Mouse (Mus musculus): ENCODE data around the gene Nphp1. TPM values are rescaled to one million over a fixed set of nuclear protein-coding genes. Genes with fewer than 3 reads are reported as not detected.

Nphp1 gene
- 1 to 10 TPM; 7.6 to 9.0 TPM for total RNA-seq (2021)

DNA sequence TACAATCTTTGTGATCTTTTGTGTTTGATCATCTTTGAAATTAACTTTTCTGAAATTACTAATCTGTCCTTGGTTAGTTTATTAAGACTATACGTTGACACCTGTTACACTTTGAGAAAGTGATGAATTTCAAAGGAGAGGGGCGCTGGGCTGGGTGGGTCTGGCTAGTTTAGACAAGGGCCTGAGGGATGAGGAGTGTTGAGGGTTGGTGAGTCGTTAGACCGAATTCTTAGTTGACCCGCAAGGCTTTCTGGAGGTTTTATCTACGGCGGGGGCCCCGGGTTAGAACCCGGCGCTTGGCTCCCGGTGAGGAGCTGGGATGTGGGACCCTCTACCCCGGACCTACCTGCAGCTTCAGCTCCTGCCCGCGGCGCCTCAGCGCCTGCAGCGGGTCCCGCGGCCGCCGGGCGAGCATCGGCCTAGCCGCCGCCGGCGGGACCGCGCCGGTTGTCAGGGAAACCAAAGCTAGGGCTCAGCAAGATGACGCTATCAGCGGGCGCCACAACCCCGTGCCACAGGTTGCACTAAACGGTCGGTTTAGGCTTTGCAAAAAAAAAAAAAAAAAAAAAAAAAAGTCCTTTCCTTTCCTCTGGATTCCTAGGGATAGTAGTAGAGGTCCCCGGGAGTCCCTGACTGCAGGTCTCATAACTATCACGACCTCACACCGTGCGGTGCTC lies at the start of gene Nphp1:
Gene Nphp1 (minus strand): TSS at position 458 of the 677 bp plus-strand sequence.
- intact Hi-C loops (cut with DNase I): no loop called here
- peak; percentile 84 to 87 for DNase-seq

DNA sequence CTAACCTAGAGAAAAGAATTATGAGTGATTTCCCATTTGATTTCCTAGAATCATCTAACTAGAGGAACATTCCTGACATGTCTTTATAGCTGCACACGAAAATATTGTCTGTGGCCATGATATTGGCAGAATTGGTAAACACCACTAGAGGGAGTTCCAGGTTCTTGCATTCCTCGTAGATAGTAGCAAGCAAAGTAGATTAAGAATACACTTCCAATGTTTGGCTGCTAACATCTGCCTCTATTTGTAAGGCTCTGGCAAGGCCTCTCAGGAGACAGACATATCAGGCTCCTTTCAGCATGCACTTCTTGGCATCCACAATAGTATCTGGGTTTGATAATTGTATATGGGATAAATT lies 44.1 kb upstream of the Nphp1 start:
- DNase-seq: no peak
- intact Hi-C loops (cut with DNase I): no loop called here

DNA sequence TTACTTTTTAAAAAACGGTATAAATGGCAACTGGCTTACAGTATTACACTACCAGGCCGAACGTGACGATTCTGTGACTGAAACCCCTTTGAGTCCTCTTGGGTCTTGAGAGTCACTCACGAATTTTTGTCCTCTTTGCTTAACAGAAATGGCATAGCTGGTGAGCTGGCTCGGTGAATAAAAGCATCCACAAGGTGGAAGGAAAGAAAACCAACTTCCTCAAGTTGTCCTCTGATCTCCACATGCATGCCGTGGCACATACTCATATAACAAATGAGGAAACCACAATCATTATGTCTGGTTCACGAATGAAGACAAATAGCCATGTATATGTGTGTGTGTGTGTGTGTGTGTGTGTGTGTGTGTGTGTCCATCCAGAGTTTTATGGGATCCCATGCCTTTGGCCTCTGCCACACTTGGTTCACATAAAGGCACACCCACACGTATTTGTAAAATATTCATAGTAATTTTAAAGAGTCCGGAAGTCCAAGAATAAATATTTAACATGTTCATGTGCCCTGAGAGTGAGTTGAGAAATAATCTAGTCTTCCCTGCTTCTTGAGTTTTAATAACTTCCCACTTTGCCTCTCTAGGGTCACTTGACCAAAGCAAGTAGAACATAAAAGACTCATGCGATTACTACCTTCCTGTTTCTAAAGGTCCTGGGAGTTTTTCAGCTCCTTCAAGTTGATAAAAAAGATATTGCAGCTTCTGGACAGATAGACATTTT lies 43.6 kb upstream of the Nphp1 start:
- intact Hi-C loops (cut with DNase I): no loop called here
- no peak for DNase-seq

DNA sequence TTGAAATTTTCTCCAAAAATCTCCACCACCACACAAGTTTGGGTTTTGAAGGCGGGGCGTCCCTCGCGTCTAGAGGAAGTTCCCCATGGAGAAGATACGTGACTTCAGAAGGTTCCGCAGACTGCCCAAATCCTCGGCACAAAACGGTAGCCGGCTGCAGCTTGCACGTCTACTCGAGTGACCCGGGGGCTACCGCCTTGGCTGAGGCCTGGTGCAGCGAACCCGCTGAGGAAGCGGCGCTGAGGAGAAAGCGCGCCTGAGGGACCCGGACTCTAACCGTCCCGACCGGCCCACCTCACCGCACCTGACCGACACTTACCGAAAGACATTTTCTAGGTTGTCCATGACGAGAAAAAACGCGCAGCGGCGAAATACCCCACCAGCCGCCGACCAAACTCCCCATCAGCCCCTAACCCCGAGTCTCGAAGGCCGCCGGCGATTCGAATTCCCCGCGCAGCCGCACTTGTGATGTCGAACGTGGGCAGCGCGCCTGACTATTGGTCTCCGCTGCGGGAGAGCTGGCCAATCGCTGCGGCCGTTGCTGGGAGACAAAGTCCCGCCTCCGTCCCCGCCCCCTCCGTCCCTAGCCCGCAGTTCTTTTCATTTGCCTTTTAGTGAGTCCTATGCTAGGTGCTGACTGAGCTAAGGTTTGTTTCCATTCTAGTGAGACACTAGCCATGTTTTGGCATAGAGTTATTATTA lies 42.9 kb upstream of the Nphp1 start, which contains the start of gene Bub1:
Gene Bub1 (minus strand): TSS at position 465 of the 702 bp plus-strand sequence.
- intact Hi-C loops (cut with DNase I): no loop called here
- peak; percentile 89 to 94 for DNase-seq

DNA sequence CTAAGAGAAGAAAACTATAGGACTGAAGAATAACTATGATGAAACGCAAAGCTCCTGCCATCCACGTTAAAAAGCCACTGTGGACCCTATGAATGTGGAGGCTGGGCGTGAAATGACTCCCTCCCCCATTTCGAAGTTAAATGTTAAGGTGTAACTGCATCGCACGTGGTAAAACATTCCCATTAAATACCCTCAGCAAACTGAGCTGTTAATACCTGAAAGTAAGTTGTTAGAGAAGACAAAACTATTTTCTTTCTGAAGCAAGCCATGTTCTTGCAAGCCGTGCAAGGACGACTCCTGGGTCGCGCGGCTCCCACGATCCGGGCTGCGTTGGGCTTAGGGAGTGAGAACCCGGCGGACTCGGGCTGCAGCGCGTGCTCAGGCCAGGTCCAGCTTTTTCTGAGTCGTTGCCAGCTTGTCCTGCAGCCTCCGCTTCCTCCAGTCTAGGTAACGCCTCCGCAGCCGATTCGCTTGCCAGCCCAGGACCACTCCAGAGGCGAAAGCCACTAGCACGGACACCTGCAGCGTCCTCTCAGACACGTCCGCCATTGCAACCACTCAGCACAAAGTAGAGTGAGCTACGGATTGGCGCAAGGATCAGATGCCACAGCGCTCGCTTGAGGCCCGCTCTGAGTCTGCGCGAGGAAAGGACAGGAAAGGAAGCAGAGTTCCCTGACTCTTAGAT lies 3.4 kb upstream of the Nphp1 start, which contains the start of gene Mtln:
Gene Mtln (minus strand): TSS at position 570 of the 685 bp plus-strand sequence.
- intact Hi-C loops (cut with DNase I): no loop called here
- peak; percentile 83 to 86 for DNase-seq

DNA sequence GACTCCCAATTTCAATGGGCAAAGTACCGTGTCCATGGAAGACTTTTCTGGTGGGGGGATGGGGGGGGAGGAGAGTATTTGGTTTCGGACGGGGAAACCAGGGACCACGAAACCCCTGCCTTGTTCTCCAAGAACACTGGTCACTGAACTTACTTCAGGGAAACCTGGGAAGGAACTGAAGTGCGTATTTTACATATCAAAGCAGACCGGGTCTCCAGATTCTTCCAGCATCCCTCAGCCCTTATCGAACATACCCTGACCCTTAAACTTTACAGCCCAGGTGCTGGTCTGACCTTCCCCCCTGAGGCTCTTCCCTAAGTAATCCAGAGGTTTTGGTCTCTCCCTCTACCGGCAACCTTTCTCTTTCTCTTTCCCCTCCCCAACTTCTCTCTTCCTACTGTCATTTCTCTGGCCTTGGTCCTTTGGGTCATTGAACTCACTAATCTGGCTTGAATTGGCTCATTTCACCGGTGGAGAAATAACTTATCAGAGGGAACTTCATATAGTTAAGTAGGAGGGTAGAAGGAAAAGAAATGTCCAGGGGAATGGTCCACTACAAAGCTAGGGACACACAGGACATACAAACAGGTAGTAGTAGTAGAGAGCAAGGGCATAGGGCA lies 1.1 kb upstream of the Nphp1 start:
- intact Hi-C loops (cut with DNase I): no loop called here
- DNase-seq: no peak

DNA sequence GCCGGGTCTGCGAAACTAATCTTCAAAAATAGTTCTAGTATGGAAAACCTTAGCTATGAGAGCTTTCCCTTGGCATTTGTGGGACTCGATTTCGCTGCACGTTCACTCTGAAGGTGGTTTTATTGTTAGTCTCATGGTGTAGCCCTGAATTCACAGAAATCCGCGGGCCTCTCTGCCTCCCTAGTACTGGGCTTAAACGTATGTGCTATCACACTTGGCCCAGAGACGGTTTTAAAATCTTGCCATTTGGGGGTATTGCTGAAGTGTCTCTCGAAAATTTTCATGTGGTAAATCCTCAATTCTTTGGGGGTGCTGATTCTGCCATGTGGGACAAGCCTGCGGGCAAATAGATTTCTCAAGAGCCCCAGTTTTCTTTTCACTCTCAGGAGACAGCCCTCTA lies 441 bp upstream of the Nphp1 start:
- DNase-seq: no peak
- intact Hi-C loops (cut with DNase I): no loop called here

DNA sequence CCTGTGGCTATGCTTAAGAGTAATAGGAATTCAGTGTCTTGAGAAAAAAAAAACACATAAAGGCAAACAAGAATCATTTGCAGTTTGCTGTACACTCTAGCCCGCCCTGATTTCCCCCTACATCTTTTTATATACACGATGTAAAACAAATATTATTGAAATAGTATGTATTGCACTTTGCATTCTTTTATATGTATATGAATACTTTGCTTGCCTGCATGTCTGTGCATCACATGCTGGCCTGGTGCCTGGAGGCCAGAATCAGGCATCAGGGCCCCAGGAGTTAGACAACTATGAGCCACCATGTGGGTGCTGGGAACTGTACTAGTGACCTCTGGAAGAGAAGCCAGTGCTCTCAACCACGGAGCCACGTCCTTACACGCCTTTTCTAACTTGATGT lies 1.5 kb downstream of the Nphp1 start:
- DNase-seq: no peak
- intact Hi-C loops (cut with DNase I): no loop called here

DNA sequence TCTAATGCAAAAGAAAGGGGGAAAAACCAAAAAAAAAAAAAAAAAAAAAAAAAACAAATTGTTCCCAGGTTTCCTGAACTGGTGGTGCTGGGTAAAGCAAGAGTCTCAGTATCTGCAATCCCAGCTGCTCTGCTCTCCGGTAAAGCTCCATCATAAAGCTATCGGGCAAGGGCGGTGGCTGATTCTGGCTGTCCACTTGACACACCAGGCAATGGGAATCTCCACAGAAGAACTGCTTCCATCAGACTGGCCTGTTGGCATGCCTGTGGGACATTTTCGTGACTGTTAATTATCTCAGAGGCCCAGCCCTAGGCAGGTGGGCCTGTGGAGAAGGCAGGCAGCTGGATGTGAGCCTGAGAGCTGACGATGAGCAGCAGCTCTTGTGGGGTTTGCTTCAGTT lies 10.2 kb downstream of the Nphp1 start:
- intact Hi-C loops (cut with DNase I): no loop called here
- DNase-seq: no peak

DNA sequence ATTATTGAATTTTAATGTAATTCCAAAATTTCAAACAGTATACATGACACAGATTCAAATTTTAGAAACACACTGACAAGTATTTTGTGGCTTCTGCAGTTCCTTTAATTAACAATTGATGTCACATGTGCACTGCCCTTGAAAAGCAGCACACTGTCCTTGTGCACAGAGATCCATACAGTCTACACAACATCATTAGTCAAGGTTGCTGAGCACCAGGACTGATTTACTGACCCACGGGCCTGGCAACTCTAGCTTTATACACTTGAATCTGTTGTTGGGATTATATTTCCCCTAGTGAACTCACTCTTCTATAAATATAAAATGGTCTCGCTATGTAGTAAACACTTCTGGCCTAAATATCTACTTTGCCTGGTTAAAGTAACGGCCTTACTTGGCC lies 13.7 kb downstream of the Nphp1 start:
- intact Hi-C loops (cut with DNase I): no loop called here

DNA sequence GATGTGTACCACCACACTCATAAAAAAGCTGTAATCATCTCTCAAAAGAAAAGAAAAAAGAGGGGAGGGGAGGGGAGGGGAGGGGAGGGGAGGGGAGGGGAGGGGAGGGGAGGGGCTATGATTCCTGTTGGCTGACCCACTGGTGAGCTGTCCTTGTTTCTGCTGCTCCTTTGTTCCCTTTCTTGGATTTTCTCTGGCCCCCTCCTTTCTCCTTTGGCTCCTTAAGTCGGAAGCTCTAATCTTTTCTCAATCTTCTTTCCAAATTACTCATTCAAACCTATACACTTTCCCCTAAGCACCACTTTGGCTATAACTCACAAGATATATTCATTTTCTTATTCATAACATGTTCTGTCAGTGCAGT lies 14.1 kb downstream of the Nphp1 start:
- intact Hi-C loops (cut with DNase I): no loop called here
- DNase-seq: no peak

More for the DNA sequence above, 13.7 kb downstream of the Nphp1 start:
- no peak for DNase-seq

DNA sequence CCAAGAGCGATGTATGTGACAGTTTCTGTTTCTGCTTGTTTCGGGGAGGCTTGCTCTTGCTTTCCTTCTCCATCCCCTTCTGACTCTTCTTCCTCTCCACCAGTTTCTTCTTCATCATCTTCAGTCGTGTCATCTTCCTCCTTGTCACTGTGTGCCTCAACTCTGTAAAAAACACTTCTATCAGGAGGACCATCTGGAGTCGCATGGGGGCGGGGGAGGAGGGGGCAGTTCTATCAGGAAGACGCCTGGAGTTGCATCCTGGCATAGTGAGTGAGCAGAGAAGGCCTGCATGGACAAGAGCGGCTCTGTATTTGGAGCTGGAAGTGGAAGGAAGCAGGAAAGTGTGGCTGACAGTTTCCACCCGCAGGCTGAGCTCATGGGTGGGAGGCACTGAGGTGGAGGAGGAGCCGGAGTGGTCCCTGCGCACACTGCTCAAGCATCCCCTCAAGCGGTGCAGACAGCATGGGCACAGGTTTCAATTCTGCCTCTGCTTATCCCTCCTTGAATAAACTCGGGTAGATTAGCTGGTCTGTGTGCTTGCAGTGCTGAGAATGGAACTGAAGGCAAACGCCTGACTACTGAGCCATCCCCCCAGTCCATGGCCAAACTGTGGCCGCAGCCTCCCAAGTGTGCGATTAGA lies 14.6 kb downstream of the Nphp1 start:
- no peak for DNase-seq
- intact Hi-C loops (cut with DNase I): no loop called here

DNA sequence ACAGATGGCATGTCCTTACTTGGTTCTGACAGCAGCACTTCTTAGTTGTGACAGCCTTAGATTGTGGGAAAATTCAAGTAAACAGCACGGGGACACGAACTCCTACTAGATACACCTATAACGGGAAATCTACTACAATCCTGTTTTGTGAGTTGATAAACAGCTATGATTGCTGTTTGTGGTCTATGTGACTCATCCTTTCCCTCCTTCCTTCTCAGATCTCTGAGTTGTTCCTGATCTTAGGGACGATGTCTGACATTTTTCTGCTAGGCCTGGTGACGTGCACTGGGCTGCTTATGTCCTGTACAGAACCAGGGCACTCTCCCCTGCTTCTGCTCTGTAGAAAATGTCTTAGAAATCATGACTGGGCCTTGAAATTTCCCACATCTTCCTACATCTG lies 27.1 kb downstream of the Nphp1 start:
- no peak for DNase-seq
- intact Hi-C loops (cut with DNase I): no loop called here

DNA sequence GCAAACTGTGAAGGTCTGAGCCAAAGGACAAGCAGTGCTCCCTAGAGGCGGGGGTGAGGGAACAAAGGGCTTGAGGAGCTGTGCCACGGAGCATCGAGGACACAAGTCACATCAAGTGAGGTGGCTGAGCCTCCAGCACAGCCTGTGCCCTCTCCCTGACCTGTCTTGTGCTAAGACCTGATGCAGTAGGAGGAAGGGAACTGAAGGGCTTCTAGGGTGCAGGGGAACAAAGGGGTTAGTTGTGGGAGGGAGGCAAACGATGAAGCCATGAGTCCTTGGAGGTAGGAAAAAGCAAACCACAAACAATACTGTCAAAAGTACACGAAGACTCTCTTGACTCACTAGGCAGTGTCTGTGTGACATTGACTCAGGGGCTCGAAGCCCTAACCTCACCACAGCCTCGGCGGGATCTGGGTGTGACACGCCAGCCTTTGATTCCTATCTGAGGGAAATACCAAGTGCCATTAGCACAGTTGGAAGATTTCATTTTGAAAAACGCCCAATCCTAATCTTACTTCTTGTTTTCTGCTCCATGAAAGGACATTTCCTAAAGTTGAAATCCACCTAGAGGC lies 28.2 kb downstream of the Nphp1 start:
- intact Hi-C loops (cut with DNase I): no loop called here
- DNase-seq: no peak

DNA sequence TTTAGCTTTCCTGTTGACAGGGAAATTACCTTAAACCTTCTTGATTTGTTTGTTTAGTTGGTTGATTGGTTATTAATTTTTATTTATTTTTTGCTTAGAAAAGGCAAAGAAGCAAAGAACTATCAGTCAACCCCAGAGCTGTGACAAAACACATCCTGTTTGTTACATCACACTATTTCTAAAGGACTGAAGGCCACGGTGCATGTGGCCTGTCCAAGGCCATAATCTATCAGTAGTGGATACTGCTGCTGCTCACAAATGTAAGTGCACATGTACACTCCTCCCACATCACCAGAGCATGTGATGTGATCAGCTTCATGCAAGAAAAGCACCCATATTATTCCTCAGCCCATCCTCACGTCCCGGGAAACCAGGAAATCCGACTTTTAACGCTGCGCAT lies 28.7 kb downstream of the Nphp1 start:
- DNase-seq: no peak
- intact Hi-C loops (cut with DNase I): no loop called here

DNA sequence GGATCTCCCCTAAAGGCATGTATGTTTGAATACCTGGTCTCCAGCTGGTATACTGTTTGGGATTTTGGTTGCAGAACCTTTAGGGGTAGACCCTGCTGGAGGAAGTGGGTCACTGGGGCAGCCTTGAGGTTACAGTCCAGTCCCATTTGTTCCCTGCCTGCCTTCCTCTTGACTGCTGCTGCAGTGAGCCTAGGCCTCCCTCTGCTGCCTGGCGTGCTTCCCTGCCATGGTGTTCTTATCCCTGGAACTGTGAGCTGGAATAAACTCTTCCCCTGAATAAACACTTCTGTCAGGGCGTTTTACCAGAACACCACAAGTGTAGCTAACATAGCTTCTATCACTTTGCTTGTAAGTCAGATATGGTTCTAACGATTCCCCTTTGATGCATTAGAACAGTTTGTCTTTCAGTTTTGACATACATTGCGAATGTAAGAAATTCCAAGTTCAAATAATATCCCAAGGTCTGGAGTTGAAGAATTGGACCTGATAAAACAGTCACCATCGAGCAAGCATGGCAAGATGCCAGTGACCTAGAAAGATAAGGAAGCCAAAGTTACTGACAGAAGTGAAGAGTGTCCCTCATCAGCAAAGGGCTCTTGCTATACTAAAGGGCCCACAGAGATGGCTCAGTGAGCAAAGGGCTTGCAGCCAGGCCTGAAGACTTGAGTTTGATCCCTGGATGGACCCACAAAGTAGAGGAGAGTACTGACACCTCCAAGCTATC lies 29.4 kb downstream of the Nphp1 start:
- peak in 1 of 2 experiments; percentile 13 for DNase-seq
- intact Hi-C loops (cut with DNase I): loop anchor here (5.0 kb wide), 1 partner anchor 77 kb away; no protein-coding TSS in a partner anchor

DNA sequence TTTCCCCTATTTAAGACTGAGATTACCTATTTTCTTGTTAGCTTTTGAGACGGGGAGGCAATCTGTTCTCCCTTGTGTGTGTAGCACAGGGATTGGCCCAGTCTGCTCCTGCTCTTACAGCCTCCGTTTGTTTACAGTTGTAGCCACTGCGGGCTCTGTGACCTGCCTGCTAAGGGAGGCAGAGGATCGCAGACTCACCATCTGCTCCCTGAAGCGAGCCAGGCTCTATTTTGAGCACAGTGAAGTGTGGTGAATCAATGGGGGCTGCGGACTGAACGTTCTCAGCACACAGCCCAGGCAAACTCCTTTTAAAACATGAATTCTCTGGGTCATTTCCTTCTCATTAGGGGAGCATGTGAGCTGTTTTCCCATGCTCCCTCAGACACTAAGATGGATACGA lies 31.5 kb downstream of the Nphp1 start:
- DNase-seq: no peak
- intact Hi-C loops (cut with DNase I): loop anchor here (5.0 kb wide), 1 partner anchor 75 kb away; no protein-coding TSS in a partner anchor

DNA sequence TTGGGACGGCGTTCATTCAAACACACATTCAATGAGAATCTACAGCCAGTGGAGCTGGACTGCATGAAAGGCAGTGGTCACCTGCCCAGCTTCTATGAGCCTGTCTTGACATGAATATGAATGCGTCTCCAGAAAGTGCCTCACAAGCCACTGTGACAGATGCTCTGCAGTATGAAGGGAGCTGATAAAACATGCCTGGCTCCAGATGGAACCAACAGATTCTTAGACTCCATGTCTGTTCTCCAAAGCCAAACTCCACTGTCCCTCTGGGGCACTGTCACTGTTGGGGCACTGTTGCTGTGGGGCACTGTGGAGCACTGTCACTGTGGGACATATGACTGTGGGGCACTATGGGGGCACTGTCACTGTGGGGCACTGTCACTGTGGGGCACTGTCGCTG lies 34.6 kb downstream of the Nphp1 start:
- DNase-seq: no peak
- intact Hi-C loops (cut with DNase I): no loop called here

Measured in heart, postnatal 36 days (tissue).